Mouse (Mus musculus) liver, embryonic 12.5 days (tissue): ENCODE results near the gene Strn3. TPM values are rescaled to one million over a fixed set of nuclear protein-coding genes. Genes with fewer than 3 reads are reported as not detected.
"Not testable (repeated sequence)": the region's sequence is repeated elsewhere in the genome, so short reads cannot be mapped to it uniquely, and the experiment has no call there.

Experiments used
- ATAC-seq: fragments of 200-750 bp; cut with Nextera tagmentation; 2 replicates; pipeline ENCODE4 v1.8.0; 2017; ENCODE audit warnings: moderate number of reproducible peaks, mild to moderate bottlenecking, moderate library complexity
- H3K27ac ChIP-seq: fragments of 300-500 bp; sonication (generic); 2 replicates; pipeline ENCODE4 v1.5.1; 2016; ENCODE audit warnings: mild to moderate bottlenecking
- H3K27me3 ChIP-seq: fragments of 300-500 bp; sonication (generic); replicated peaks from 2 replicates; pipeline ENCODE4 v1.6.1; 2016; ENCODE audit warnings: mild to moderate bottlenecking, moderate library complexity
- H3K36me3 ChIP-seq: fragments of 300-500 bp; sonication (generic); 2 replicates; pipeline ENCODE4 v1.6.1; 2016; ENCODE audit warnings: mild to moderate bottlenecking, moderate library complexity
- H3K4me1 ChIP-seq: fragments of 300-500 bp; sonication (generic); 2 replicates; pipeline ENCODE4 v1.6.1; 2016
- H3K4me2 ChIP-seq: fragments of 300-500 bp; sonication (generic); 2 replicates; pipeline ENCODE4 v1.6.1; 2016; ENCODE audit warnings: mild to moderate bottlenecking, moderate library complexity
- H3K4me3 ChIP-seq: fragments of 300-500 bp; sonication (generic); 2 replicates; pipeline ENCODE4 v1.5.1; 2016; ENCODE audit warnings: mild to moderate bottlenecking, moderate library complexity
- H3K9ac ChIP-seq: fragments of 300-500 bp; sonication (generic); 2 replicates; pipeline ENCODE4 v1.6.1; 2016; ENCODE audit warnings: mild to moderate bottlenecking, moderate library complexity
- H3K9me3 ChIP-seq: fragments of 300-500 bp; sonication (generic); replicated peaks from 2 replicates; pipeline ENCODE4 v1.6.1; 2016; ENCODE audit warnings: mild to moderate bottlenecking, moderate library complexity
- WGBS: fragments of 180-500 bp; shearing (Covaris S2); methylation state at CpG from one replicate; pipeline ENCODE4 v1.1.7; 2016; ENCODE audit not compliant: insufficient replicate concordance; 5-methylcytosine and 5-hydroxymethylcytosine counted together
- polyA plus RNA-seq: library from polyadenylated mRNA; unstranded; fragments of >200 nt; fragmentation: Nextera tagmentation; extraction: Ambion mirVana; gene quantifications from 2 replicates; pipeline ENCODE4 v1.2.1, GENCODE M21; 2016

Gene Strn3
- polyA plus RNA-seq, 1 experiment from 2014 or later, result 27.3 TPM

DNA sequence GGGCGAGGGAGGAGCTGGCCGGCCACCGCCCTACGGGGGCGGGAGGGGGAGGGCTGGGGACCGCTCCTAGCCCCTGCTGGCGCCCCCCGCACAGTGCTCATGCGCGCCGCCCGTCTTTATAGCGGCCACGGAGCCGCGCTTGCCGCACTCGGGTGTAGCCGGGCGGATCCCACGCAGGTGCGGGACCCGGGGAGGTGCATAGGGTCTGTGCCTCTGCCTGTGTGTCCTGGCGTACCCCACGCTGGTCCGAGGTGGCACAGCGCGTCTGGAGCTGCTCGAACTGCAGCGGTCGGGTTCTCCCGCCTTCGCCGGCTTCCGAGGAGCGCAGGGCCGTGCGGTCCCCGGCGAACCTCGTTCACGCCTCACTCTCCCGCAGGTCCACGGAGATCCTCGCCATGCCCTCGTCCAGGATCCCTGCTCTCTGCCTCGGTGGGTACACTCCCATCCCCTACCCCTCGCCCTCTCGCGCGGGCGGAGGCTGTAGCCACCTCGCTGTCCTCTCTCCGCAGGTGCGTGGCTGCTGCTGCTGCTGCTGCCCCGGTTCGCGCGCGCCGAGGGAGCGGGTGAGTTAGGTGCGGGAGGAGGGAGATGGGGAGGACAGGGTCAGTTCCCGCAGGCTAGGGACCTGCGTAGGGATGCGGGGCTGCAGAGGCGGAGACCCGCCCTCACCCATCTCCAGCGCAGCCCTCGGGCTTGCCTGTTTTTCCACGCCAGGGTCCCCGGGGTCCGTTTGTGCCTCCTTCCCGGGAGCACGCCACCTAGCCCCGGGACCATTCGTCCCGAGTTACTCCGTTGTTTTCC, 98.3 kb downstream of the Strn3 start, which contains the start of gene Coch:
Gene Coch, plus strand, starts transcription at position 113 of the 801 bp plus-strand sequence.
- under 1% methylated on average over 73 of the region's 79 CpGs for WGBS
- no peak within 1 kb of the TSS for H3K27ac ChIP-seq
- peak within 1 kb of the TSS; percentile 51 for H3K4me3 ChIP-seq
- peak; percentile 57 for ATAC-seq
- no peaks in the 10 kb centered on the region for H3K9me3 ChIP-seq
- no peaks in the 10 kb centered on the region for H3K36me3 ChIP-seq
- no peak within 1 kb of the TSS for H3K9ac ChIP-seq
- peaks cover 70% of the 10 kb centered on the region for H3K27me3 ChIP-seq
- H3K4me2 ChIP-seq, result peak within 1 kb of the TSS; percentile 68
- peaks cover 11% of the 10 kb centered on the region for H3K4me1 ChIP-seq

DNA sequence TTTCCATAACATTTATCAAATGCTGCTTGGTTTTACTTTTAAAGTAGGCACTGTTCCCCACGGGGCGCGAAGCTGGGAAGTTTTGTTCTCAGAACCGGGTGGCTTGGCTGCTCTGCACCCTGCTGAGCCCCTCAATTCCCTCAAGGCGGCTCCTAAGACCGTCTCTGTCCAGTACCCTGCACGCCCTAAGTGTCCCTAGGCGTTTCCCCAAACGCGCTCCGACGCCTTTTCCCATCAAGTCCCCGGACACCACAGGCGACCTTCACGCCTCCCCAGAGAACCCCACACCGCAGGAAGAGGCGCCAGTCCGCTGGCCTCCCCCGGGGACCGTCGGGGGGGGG, 98.8 kb downstream of the Strn3 start:
- Histone ChIP-seq H3K9ac (no peak overlapping the region), H3K9me3 (no peaks in the 10 kb centered on the region), H3K27me3 (peaks cover 70% of the 10 kb centered on the region), H3K4me3 (peak overlapping the region; percentile 51), H3K4me2 (peak overlapping the region; percentile 68), H3K36me3 (no peaks in the 10 kb centered on the region), H3K4me1 (peaks cover 11% of the 10 kb centered on the region), H3K27ac (no peak overlapping the region)
- ATAC-seq, result no peak
- 2% methylated on average over 20 of the region's 21 CpGs for WGBS

DNA sequence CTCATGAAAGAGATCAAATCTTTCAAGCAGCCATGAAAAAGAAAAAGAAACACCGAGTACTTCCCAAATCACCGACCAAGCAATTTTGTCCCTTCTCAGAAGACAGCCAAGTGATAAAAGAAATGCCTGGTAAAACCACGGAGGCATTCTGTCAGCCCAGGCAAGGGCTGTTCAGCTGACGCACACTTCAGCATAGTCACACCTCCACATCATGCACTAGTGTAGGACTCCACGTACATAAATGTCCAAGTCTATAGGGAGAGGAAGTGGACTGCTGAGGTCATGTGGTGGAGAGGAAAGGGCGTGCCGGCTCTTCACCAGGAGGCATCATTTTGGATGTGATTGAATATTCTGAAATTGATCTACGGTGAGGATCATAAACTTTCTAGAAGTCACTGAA, 99.8 kb downstream of the Strn3 start:
- peaks cover 69% of the 10 kb centered on the region for H3K27me3 ChIP-seq

DNA sequence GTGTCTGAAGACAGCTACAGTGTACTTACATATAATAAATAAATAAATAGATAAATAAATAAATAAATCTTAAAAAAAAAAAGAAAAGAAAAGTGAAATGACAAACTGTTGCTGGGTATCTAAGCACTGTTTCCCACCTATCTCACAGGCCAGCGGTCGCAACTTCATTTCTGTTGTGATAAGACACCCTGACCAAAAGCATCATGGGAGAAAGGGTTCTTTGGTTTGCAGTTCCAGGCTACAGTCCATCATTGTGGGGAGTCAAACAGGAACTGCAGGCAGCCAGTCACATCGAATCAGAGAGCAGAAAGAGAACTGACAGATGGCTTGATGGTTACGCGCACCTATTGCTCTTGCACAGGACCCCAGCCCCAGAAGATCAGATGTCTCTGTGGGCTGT, 102.4 kb downstream of the Strn3 start:
- Histone ChIP-seq H3K4me3 (no peak overlapping the region), H3K27ac (no peak overlapping the region), H3K4me2 (no peak overlapping the region), H3K27me3 (peaks cover 42% of the 10 kb centered on the region), H3K36me3 (no peaks in the 10 kb centered on the region), H3K9ac (no peak overlapping the region), H3K4me1 (peaks cover 11% of the 10 kb centered on the region), H3K9me3 (no peaks in the 10 kb centered on the region)
- no peak for ATAC-seq
- WGBS, result 59% methylated on average over 5 of the region's 5 CpGs

More for the DNA sequence above, 99.8 kb downstream of the Strn3 start:
- 41% methylated on average over 8 of the region's 8 CpGs for WGBS
- Histone ChIP-seq H3K4me3 (no peak overlapping the region), H3K9ac (no peak overlapping the region), H3K9me3 (no peaks in the 10 kb centered on the region), H3K27ac (no peak overlapping the region), H3K36me3 (no peaks in the 10 kb centered on the region), H3K4me1 (peaks cover 11% of the 10 kb centered on the region), H3K4me2 (no peak overlapping the region)
- no peak for ATAC-seq

GRCm38 (mm10) chr12:51577816-51578215, 113.9 kb downstream of the Strn3 start:
- H3K36me3 ChIP-seq, H3K4me1 ChIP-seq, H3K4me2 ChIP-seq, H3K4me3 ChIP-seq, H3K9me3 ChIP-seq, H3K27me3 ChIP-seq, ATAC-seq, H3K9ac ChIP-seq, H3K27ac ChIP-seq: not testable (repeated sequence)
- WGBS, result 78% methylated on average over 2 of the region's 2 CpGs

DNA sequence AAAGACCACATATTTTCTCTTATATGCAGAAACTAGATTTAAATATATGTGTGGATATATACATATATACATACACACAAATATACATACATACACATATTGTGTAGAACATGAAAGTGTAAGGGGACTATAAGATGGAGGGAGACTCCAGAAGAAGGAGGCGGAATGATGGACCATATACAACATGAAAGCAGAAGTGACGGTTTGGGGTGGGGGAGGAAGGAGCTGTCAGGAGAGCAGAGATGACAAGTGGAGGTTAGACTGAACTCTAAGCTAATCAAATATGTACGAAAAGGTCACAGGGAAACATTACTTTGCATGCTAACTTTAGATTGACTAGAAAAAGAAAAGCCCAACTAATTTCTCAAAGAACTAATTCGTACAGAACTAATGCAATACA, 119.0 kb downstream of the Strn3 start:
- H3K36me3 ChIP-seq, result no peaks in the 10 kb centered on the region
- no peak for ATAC-seq
- 43% methylated on average over 4 of the region's 4 CpGs for WGBS

DNA sequence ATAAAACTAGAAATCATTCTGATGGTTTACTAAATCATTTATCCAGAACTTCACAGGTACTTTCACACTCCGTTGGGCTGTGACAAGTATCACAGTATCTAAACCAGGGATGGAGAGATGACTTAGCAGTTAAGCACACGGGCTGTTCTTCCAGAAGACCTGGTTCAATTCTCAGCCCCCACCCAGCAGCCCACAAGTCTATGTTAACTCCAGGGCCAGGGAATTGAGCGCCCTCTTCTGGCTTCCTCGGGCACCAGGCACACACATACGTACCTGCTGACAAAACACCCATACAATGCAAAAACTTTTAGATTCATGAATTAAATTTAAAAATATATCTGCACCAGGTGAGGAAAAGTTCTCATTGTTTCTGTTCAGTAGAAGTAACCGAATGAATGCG, 121.8 kb downstream of the Strn3 start:
- Histone ChIP-seq H3K4me3 (no peak overlapping the region), H3K4me2 (no peak overlapping the region)
- 57% methylated on average over 7 of the region's 7 CpGs for WGBS

More for the DNA sequence above, 119.0 kb downstream of the Strn3 start:
- Histone ChIP-seq H3K9me3 (no peaks in the 10 kb centered on the region), H3K4me1 (peaks cover 5% of the 10 kb centered on the region; the same call in 1 of the 2 replicates), H3K4me3 (no peak overlapping the region), H3K4me2 (no peak overlapping the region), H3K27me3 (no peaks in the 10 kb centered on the region), H3K9ac (no peak overlapping the region), H3K27ac (no peak overlapping the region)

GRCm38 (mm10) chr12:51569472-51569871, 122.2 kb downstream of the Strn3 start:
- Histone ChIP-seq H3K4me2 (no peak overlapping the region), H3K27ac (no peak overlapping the region), H3K9ac (no peak overlapping the region), H3K4me1 (peaks cover 14% of the 10 kb centered on the region; the same call in 1 of the 2 replicates), H3K4me3 (no peak overlapping the region), H3K36me3 (no peaks in the 10 kb centered on the region), H3K9me3 (no peaks in the 10 kb centered on the region), H3K27me3 (no peaks in the 10 kb centered on the region)
- no peak for ATAC-seq
- 56% methylated on average over 8 of the region's 8 CpGs for WGBS

More for the DNA sequence above, 121.8 kb downstream of the Strn3 start:
- no peaks in the 10 kb centered on the region for H3K36me3 ChIP-seq
- no peaks in the 10 kb centered on the region for H3K9me3 ChIP-seq
- H3K27ac ChIP-seq, result no peak overlapping the region
- no peak for ATAC-seq
- peaks cover 14% of the 10 kb centered on the region; the same call in 1 of the 2 replicates for H3K4me1 ChIP-seq
- H3K27me3 ChIP-seq, result no peaks in the 10 kb centered on the region
- no peak overlapping the region for H3K9ac ChIP-seq

DNA sequence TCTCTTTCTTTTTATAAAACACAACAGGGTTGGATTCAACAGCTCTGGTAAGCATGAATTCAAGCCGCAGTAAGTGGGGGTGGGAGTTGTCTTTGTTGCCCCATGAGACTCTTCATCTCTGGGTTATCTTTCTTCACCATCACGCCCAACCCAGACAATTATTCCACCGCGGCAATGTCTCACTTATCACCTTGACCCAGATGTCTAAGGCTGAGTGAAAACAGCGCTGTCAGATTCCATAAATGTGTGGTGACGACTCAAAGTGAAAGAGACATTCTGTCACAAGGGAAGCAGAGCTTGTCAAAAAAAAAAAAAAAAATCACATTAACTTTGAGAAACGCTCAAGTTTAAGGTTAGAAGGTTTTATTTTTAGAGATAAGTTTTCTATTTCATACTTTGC, 124.5 kb downstream of the Strn3 start:
- Histone ChIP-seq H3K4me2 (peak overlapping the region; percentile 29; the same call in 1 of the 2 replicates), H3K4me1 (peaks cover 14% of the 10 kb centered on the region; the same call in 1 of the 2 replicates), H3K27me3 (no peaks in the 10 kb centered on the region), H3K9me3 (no peaks in the 10 kb centered on the region), H3K9ac (no peak overlapping the region), H3K36me3 (no peaks in the 10 kb centered on the region), H3K4me3 (no peak overlapping the region), H3K27ac (no peak overlapping the region)
- 31% methylated on average over 7 of the region's 7 CpGs for WGBS
- peak; percentile 73 for ATAC-seq

- Histone ChIP-seq H3K4me2 (no peak overlapping the region), H3K27me3 (no peaks in the 10 kb centered on the region), H3K4me3 (no peak overlapping the region), H3K27ac (no peak overlapping the region), H3K9ac (no peak overlapping the region), H3K36me3 (no peaks in the 10 kb centered on the region), H3K9me3 (no peaks in the 10 kb centered on the region), H3K4me1 (0 out of 2 replicates have a peak, but pooled peaks cover under 1% of the 10 kb centered on the region)
- 78% methylated on average over 9 of the region's 9 CpGs for WGBS
- ATAC-seq, result no peak
These were observed 130.3 kb downstream of the Strn3 start for GRCm38 (mm10) chr12:51561416-51561815.
